Mouse (Mus musculus) Muller cell, postnatal 12 days (primary cell): ENCODE data around the gene Stxbp5l.
A peak's percentile ranks its signal among the peaks of the same experiment; 100 is the strongest.
"Not testable (repeated sequence)": the region's sequence is repeated elsewhere in the genome, so short reads cannot be mapped to it uniquely, and the experiment has no call there.

Experiments used
- DNase-seq: peaks from one replicate; pipeline ENCODE4 v3.0.0-alpha.2; 2015; ENCODE audit errors: inconsistent ontology term

Gene Stxbp5l

GRCm38 (mm10) chr16:37280206-37280605 is 104.6 kb downstream of the Stxbp5l start:
- no peak for DNase-seq

GRCm38 (mm10) chr16:37273681-37274080 is 111.1 kb downstream of the Stxbp5l start:
- DNase-seq, result no peak

GRCm38 (mm10) chr16:37261678-37262077 is 123.1 kb downstream of the Stxbp5l start:
- no peak for DNase-seq

- no peak for DNase-seq
Measured at GRCm38 (mm10) chr16:37219151-37219550, 165.6 kb downstream of the Stxbp5l start.

- DNase-seq, result no peak
Measured at GRCm38 (mm10) chr16:37208783-37209182, 176.0 kb downstream of the Stxbp5l start.

- no peak for DNase-seq
Measured at GRCm38 (mm10) chr16:37194152-37194551, 190.6 kb downstream of the Stxbp5l start.

- not testable (repeated sequence) for DNase-seq
Measured at GRCm38 (mm10) chr16:37125190-37125589, 259.6 kb downstream of the Stxbp5l start.

- peak; percentile 61 for DNase-seq
Measured at GRCm38 (mm10) chr16:37109285-37109684, 275.5 kb downstream of the Stxbp5l start.

GRCm38 (mm10) chr16:37108763-37109162 is 276.0 kb downstream of the Stxbp5l start:
- DNase-seq, result no peak

- DNase-seq, result peak; percentile 40
Measured at GRCm38 (mm10) chr16:37094169-37094833, 290.5 kb downstream of the Stxbp5l start.

GRCm38 (mm10) chr16:37089648-37090047 is 295.1 kb downstream of the Stxbp5l start:
- no peak for DNase-seq

- DNase-seq, result no peak
Measured at GRCm38 (mm10) chr16:37072354-37072753, 312.4 kb downstream of the Stxbp5l start.
